Mouse (Mus musculus): ENCODE measurements around the gene Tprn. TPM values are rescaled to one million over a fixed set of nuclear protein-coding genes. Genes with fewer than 3 reads are reported as not detected.
A peak's percentile ranks its signal among the peaks of the same experiment; 100 is the strongest.

Gene Tprn
- polyA plus RNA-seq, 1 experiment from 2014 or later = 15.6 TPM

DNA sequence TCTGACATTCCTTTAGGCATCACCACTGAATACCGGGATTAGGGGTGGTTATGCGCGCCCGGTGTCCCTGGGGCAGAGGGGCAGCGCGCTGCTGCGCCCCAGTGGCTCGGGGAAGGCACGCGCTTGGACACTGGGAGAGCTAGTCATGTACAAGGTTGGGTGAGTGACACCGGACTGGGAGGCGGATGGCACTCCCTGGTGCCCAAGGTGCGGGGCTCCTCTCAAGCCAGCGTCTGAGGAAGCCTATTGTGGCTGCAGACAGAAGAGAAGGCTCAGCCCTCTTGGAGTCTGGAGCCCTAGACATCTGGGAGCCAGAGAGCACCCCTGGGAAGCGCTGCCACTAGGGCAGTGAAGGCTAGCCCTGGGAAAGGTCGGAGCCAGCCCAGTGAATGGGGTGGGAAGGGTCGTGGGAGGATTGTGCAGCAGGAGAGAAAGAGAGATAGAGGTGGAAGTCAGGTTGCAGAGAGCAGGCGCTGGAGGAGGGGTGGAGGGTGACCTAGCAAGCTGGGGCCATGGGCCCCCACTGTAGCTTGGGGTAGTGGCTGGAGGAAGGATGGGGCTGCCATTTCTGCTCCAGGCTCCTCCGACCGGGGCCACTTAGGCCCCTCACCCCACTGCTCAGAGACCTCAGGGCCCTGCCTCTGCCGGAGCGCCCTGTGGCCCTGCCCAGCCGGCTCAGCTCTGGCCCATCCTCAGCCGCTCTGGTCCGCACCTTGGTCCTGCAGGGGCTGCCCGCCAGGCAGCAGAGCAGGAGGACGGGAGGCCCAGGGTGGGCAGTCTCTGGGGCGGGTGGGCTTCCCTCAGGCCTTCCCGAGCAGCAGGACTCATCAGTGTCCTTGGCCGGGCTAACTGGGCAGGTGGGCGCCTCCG lies 29.0 kb downstream of the Tprn start:
- no peak overlapping the region for H3K27ac ChIP-seq (ENCODE audit: low read length)
- no peak overlapping the region; the same call in 1 of the 2 replicates for H3K9ac ChIP-seq (ENCODE audit: low read depth, low read length)
- ATAC-seq = no peak
- H3K4me2 ChIP-seq (ENCODE audit: low read length) = peak overlapping the region; percentile 35
- H3K4me1 ChIP-seq (ENCODE audit: control insufficient read depth, insufficient read depth, low read length) = peaks cover 23% of the 10 kb centered on the region
- peak overlapping the region; percentile 5; the same call in 1 of the 2 replicates for H3K4me3 ChIP-seq (ENCODE audit: low read depth, low read length)
- WGBS = 7% methylated on average over 30 of the region's 32 CpGs
- H3K9me3 ChIP-seq (replicated peaks; ENCODE audit: control insufficient read depth, low read length, poor library complexity, severe bottlenecking) = no peaks in the 10 kb centered on the region
- H3K27me3 ChIP-seq (ENCODE audit: control insufficient read depth, insufficient read depth, low read depth, low read length) = peaks cover 62% of the 10 kb centered on the region
- peaks cover 21% of the 10 kb centered on the region for H3K36me3 ChIP-seq (ENCODE audit: control insufficient read depth, insufficient read depth, low read length)

GRCm38 (mm10) chr2:25292054-25292544 lies 29.7 kb downstream of the Tprn start:
- H3K4me1 ChIP-seq (ENCODE audit: control insufficient read depth, insufficient read depth, low read length) = peaks cover 23% of the 10 kb centered on the region
- no peaks in the 10 kb centered on the region for H3K9me3 ChIP-seq (replicated peaks; ENCODE audit: control insufficient read depth, low read length, poor library complexity, severe bottlenecking)
- H3K9ac ChIP-seq (ENCODE audit: low read depth, low read length) = no peak overlapping the region
- peaks cover 62% of the 10 kb centered on the region for H3K27me3 ChIP-seq (ENCODE audit: control insufficient read depth, insufficient read depth, low read depth, low read length)
- WGBS = 6% methylated on average over 39 of the region's 43 CpGs
- H3K27ac ChIP-seq (ENCODE audit: low read length) = no peak overlapping the region
- H3K4me3 ChIP-seq (ENCODE audit: low read depth, low read length) = peak overlapping the region; percentile 20
- ATAC-seq = no peak
- peak overlapping the region; percentile 29; the same call in 1 of the 2 replicates for H3K4me2 ChIP-seq (ENCODE audit: low read length)
- peaks cover 27% of the 10 kb centered on the region for H3K36me3 ChIP-seq (ENCODE audit: control insufficient read depth, insufficient read depth, low read length)

DNA sequence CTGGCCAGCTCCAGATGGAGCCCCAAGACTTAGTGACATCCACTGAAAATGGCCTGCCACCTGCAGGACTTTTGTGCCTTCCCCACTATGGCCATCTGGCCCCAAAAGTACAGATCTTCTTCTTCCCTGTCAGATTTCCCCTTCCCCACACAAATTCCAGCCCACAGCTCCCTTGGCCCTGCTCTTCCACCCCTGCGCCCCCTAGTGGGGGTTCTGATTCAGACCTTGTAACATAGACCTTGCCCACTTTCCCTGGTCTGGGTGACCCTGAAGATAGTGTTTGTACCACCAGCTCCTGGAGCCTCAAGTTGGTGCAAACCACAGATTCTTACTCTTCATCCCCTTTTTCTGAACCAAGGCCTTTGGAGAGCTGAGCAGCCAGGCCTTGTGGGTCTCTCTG lies 30.4 kb downstream of the Tprn start:
- ATAC-seq = no peak
- Histone ChIP-seq H3K9ac (ENCODE audit: low read depth, low read length) (no peak overlapping the region), H3K27me3 (ENCODE audit: control insufficient read depth, insufficient read depth, low read depth, low read length) (peaks cover 62% of the 10 kb centered on the region), H3K4me3 (ENCODE audit: low read depth, low read length) (no peak overlapping the region), H3K9me3 (replicated peaks; ENCODE audit: control insufficient read depth, low read length, poor library complexity, severe bottlenecking) (no peaks in the 10 kb centered on the region), H3K27ac (ENCODE audit: low read length) (no peak overlapping the region), H3K4me2 (ENCODE audit: low read length) (no peak overlapping the region), H3K36me3 (ENCODE audit: control insufficient read depth, insufficient read depth, low read length) (peaks cover 30% of the 10 kb centered on the region), H3K4me1 (ENCODE audit: control insufficient read depth, insufficient read depth, low read length) (peaks cover 23% of the 10 kb centered on the region)
- 0% methylated on average over 1 of the region's 1 CpGs for WGBS

DNA sequence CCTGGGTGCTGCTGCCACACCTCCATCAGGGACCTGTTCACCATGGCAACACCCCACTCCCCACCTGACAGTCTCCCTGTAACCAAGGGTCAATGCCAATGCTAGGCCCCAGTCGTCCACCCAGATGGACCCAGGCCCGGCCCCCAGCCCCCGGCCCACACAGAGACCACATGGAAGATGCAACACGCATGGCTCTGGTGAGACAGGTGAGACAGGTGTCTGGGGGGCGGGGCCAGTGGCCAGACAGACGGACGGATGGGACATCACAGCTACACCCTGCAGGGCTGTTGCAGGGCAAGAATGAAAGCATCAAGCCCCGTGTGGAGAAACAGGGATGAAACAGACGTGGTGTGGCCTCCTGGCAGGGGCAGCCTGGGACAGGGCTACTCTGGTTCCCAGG lies 31.3 kb downstream of the Tprn start:
- Histone ChIP-seq H3K27ac (ENCODE audit: low read length) (no peak overlapping the region), H3K4me2 (ENCODE audit: low read length) (no peak overlapping the region), H3K27me3 (ENCODE audit: control insufficient read depth, insufficient read depth, low read depth, low read length) (peaks cover 55% of the 10 kb centered on the region), H3K4me3 (ENCODE audit: low read depth, low read length) (no peak overlapping the region), H3K4me1 (ENCODE audit: control insufficient read depth, insufficient read depth, low read length) (peaks cover 23% of the 10 kb centered on the region), H3K9me3 (replicated peaks; ENCODE audit: control insufficient read depth, low read length, poor library complexity, severe bottlenecking) (no peaks in the 10 kb centered on the region), H3K36me3 (ENCODE audit: control insufficient read depth, insufficient read depth, low read length) (peaks cover 32% of the 10 kb centered on the region), H3K9ac (ENCODE audit: low read depth, low read length) (no peak overlapping the region)
- 77% methylated on average over 9 of the region's 9 CpGs for WGBS
- no peak for ATAC-seq

- WGBS = 81% methylated on average over 8 of the region's 8 CpGs
- H3K27me3 ChIP-seq (ENCODE audit: control insufficient read depth, insufficient read depth, low read depth, low read length) = peaks cover 28% of the 10 kb centered on the region
- no peak for ATAC-seq
These were observed 34.7 kb downstream of the Tprn start for GRCm38 (mm10) chr2:25297093-25297492.

GRCm38 (mm10) chr2:25298046-25298445 lies 35.6 kb downstream of the Tprn start:
- 85% methylated on average over 10 of the region's 10 CpGs for WGBS
- Histone ChIP-seq H3K27me3 (ENCODE audit: control insufficient read depth, insufficient read depth, low read depth, low read length) (peaks cover 22% of the 10 kb centered on the region), H3K9me3 (replicated peaks; ENCODE audit: control insufficient read depth, low read length, poor library complexity, severe bottlenecking) (no peaks in the 10 kb centered on the region), H3K4me1 (ENCODE audit: control insufficient read depth, insufficient read depth, low read length) (no peaks in the 10 kb centered on the region), H3K9ac (ENCODE audit: low read depth, low read length) (no peak overlapping the region), H3K4me3 (ENCODE audit: low read depth, low read length) (no peak overlapping the region), H3K4me2 (ENCODE audit: low read length) (no peak overlapping the region), H3K27ac (ENCODE audit: low read length) (no peak overlapping the region), H3K36me3 (ENCODE audit: control insufficient read depth, insufficient read depth, low read length) (peaks cover 41% of the 10 kb centered on the region)
- no peak for ATAC-seq

More at GRCm38 (mm10) chr2:25297093-25297492, 34.7 kb downstream of the Tprn start:
- Histone ChIP-seq H3K9me3 (replicated peaks; ENCODE audit: control insufficient read depth, low read length, poor library complexity, severe bottlenecking) (no peaks in the 10 kb centered on the region), H3K4me1 (ENCODE audit: control insufficient read depth, insufficient read depth, low read length) (peaks cover 4% of the 10 kb centered on the region), H3K4me2 (ENCODE audit: low read length) (no peak overlapping the region), H3K36me3 (ENCODE audit: control insufficient read depth, insufficient read depth, low read length) (peaks cover 38% of the 10 kb centered on the region), H3K27ac (ENCODE audit: low read length) (no peak overlapping the region), H3K9ac (ENCODE audit: low read depth, low read length) (no peak overlapping the region), H3K4me3 (ENCODE audit: low read depth, low read length) (no peak overlapping the region)

DNA sequence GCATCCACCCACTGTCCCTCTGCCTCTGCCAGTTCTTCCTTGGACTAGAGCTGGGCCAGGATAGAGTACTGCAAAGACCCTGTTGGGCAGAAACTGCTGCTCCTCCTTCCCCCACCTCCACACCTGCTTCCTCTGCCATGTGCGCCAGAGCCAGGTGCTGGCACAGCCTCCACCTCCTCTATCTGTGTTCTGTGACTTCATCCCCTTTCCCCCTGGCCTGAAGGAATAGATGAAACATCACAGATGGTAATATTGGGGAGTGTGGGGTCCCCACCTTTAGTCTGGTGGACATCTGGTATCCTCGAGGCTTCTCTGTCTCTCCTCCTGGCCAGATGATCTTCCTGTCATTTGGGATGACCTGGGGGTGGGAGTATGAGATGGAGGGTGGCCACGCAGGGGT lies 41.0 kb downstream of the Tprn start:
- Histone ChIP-seq H3K27ac (ENCODE audit: low read length) (no peak overlapping the region), H3K4me2 (ENCODE audit: low read length) (no peak overlapping the region), H3K36me3 (ENCODE audit: control insufficient read depth, insufficient read depth, low read length) (peaks cover 12% of the 10 kb centered on the region), H3K27me3 (ENCODE audit: control insufficient read depth, insufficient read depth, low read depth, low read length) (peaks cover 18% of the 10 kb centered on the region), H3K9me3 (replicated peaks; ENCODE audit: control insufficient read depth, low read length, poor library complexity, severe bottlenecking) (no peaks in the 10 kb centered on the region), H3K9ac (ENCODE audit: low read depth, low read length) (no peak overlapping the region), H3K4me3 (ENCODE audit: low read depth, low read length) (no peak overlapping the region), H3K4me1 (ENCODE audit: control insufficient read depth, insufficient read depth, low read length) (peaks cover 6% of the 10 kb centered on the region)
- ATAC-seq = no peak
- WGBS = 83% methylated on average over 3 of the region's 3 CpGs

DNA sequence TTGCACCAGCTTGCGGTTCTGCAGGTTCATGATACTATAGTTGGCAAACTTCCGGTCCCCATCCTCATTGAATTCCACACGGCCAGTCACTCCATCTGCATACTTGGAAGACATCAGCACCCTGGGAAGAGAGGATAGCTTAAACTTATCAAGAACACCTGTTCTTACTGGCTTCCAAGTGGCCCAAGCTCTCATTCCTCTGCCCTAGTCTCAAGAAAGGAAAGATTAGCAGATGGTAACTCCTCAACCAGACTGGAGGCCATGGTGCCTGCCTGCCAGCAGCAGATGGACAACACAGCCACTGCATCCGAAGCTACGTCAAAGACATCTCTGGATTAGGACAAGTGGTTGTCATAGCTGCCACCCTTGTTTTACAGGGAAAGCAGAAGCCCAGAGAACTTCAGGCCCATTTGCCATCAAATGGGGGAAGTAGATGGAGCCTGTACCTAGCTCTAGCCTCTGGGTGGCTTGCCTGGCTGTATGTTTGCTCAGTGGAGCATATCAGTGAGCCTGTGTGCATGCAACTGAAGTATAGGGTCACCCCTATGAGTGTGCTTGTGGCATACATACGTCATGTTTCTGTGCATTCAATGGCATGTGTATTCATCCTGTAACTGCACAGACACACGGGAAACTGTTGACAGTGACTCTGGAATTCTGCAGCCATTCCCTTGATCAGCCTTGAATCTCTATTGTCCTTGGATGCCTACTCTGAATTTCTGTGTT lies 41.7 kb downstream of the Tprn start:
- ATAC-seq = no peak
- peaks cover 6% of the 10 kb centered on the region for H3K4me1 ChIP-seq (ENCODE audit: control insufficient read depth, insufficient read depth, low read length)
- no peaks in the 10 kb centered on the region for H3K9me3 ChIP-seq (replicated peaks; ENCODE audit: control insufficient read depth, low read length, poor library complexity, severe bottlenecking)
- peak overlapping the region; percentile 43 for H3K4me3 ChIP-seq (ENCODE audit: low read depth, low read length)
- no peak overlapping the region for H3K27ac ChIP-seq (ENCODE audit: low read length)
- peaks cover 18% of the 10 kb centered on the region for H3K36me3 ChIP-seq (ENCODE audit: control insufficient read depth, insufficient read depth, low read length)
- WGBS = 72% methylated on average over 7 of the region's 7 CpGs
- H3K9ac ChIP-seq (ENCODE audit: low read depth, low read length) = no peak overlapping the region
- H3K27me3 ChIP-seq (ENCODE audit: control insufficient read depth, insufficient read depth, low read depth, low read length) = peaks cover 25% of the 10 kb centered on the region
- peak overlapping the region; percentile 77 for H3K4me2 ChIP-seq (ENCODE audit: low read length)
